Mouse (Mus musculus): Measurements from ENCODE around the gene Axdnd1. TPM values are rescaled to one million over a fixed set of nuclear protein-coding genes. Genes with fewer than 3 reads are reported as not detected.

Gene Axdnd1
- polyA plus RNA-seq (2016; fragmentation: Nextera tagmentation; extraction: Ambion mirVana), result 0.27 and 0.67 TPM in 2 replicates

DNA sequence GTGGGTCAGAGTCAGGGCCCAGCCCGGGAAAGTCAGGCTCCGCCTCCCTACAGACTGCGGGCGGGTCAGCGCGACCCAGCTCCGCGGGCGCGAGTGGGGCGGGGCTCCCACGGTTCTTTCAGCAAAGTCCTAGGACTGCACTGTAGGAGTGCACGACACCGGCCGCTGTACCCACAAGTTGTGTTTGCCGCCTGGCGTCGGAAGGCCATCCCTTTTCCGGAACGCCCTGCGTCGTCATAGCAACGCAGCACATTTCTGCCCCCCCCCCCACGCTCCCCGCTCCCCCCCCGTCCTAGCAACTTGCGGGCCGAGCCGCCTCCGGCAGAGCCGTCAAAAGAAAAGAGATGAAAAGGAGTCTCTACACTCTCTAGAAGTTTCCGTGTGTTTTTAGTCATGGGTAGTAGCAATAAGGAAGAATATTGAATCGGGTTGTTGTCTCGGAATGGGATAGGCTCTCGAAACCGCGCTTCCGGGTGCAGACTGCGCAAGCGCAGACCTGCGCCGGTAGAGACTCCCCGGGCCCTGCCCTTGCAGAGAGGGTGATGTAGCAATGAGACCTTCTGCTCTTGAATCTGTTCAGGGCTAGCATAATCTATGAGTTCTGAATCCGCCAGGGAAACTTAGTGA, at the start of gene Axdnd1:
Axdnd1 (minus strand) TSS at position 489 of the 627 bp plus-strand sequence.
- WGBS, result under 1% methylated on average over 44 of the region's 44 CpGs
- no peaks in the 10 kb centered on the region for H3K27me3 ChIP-seq
- H3K4me3 ChIP-seq, result peak within 1 kb of the TSS; percentile 66
- H3K4me2 ChIP-seq (replicated peaks), result peak within 1 kb of the TSS; percentile 76
- H3K36me3 ChIP-seq, result no peaks in the 10 kb centered on the region
- H3K9me3 ChIP-seq (replicated peaks), result no peaks in the 10 kb centered on the region
- peak within 1 kb of the TSS; percentile 52; the same call in 1 of the 2 replicates for H3K27ac ChIP-seq
- peak within 1 kb of the TSS; percentile 59 for H3K9ac ChIP-seq
- no peaks in the 10 kb centered on the region; the same call in 1 of the 2 replicates for H3K4me1 ChIP-seq
- ATAC-seq (ENCODE audit: low FRiP score), result peak; percentile 96

- Histone ChIP-seq H3K9ac (no peak overlapping the region), H3K36me3 (peaks cover 14% of the 10 kb centered on the region), H3K4me2 (replicated peaks) (no peak overlapping the region), H3K9me3 (replicated peaks) (peaks cover 14% of the 10 kb centered on the region), H3K4me1 (peaks cover 7% of the 10 kb centered on the region), H3K27ac (no peak overlapping the region), H3K27me3 (no peaks in the 10 kb centered on the region), H3K4me3 (no peak overlapping the region)
- 75% methylated on average over 7 of the region's 7 CpGs for WGBS
- no peak for ATAC-seq (ENCODE audit: low FRiP score)
Measured at GRCm38 (mm10) chr1:156470557-156470956, 49.6 kb upstream of the Axdnd1 start.

DNA sequence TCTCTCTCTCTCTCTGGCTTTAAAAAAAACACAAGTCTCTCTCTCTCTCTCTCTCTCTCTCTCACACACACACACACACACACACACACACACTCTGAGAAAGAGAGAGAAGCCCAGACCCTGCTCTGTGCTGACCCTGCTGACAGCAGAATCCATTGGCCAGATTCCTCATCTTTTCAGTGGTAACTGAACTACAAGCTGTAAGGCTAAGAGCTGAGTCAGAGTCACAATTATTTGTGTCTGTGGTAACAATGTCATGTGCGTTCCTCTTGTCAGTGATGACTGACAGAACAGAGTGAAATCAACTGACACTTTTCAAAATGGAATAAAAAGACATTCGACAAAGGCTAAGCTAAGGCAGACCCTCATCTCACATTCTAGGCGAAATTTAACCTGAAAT, 47.6 kb upstream of the Axdnd1 start:
- Histone ChIP-seq H3K4me3 (no peak overlapping the region), H3K27ac (no peak overlapping the region), H3K9ac (no peak overlapping the region), H3K27me3 (no peaks in the 10 kb centered on the region), H3K4me1 (peaks cover 7% of the 10 kb centered on the region), H3K9me3 (replicated peaks) (peaks cover 14% of the 10 kb centered on the region), H3K36me3 (peaks cover 14% of the 10 kb centered on the region), H3K4me2 (replicated peaks) (no peak overlapping the region)
- 80% methylated on average over 3 of the region's 3 CpGs for whole genome bisulfite sequencing
- no peak for ATAC-seq (ENCODE audit: low FRiP score)

DNA sequence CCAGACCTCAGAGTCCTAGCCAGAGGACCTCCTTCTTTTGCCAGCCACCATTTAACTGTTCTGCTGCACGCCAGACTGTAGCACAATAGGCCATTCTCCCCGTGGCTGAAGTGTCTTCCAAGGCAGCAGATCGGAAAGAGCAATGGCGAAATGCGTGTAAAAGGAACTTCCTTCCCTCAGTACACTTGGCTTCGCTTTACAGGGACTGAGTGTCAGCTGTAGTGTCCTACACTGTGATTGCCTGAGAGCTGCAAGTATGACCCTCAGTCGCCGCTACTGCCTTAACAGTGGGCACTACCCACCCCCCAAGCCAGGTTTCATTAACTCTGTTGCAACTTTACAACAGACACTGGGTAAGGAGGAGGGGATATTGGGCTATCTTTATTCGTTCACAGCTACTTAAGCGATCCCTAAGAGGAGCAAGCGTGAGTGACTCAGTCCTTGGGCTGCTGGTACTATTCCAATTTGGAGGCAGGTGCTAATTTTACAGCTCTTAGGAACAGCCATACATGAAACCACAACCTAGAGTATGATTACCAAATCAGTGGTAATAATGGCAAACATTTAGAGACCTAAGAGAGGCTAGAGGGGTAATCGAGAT, 46.8 kb upstream of the Axdnd1 start:
- WGBS, result 85% methylated on average over 12 of the region's 12 CpGs
- Histone ChIP-seq H3K4me2 (replicated peaks) (no peak overlapping the region), H3K27ac (no peak overlapping the region), H3K4me1 (0 out of 2 replicates have a peak, but pooled peaks cover under 1% of the 10 kb centered on the region), H3K27me3 (no peaks in the 10 kb centered on the region), H3K9me3 (replicated peaks) (peaks cover 14% of the 10 kb centered on the region), H3K36me3 (peaks cover 14% of the 10 kb centered on the region), H3K4me3 (no peak overlapping the region), H3K9ac (no peak overlapping the region)
- no peak for ATAC-seq (ENCODE audit: low FRiP score)

- no peak overlapping the region for H3K4me3 ChIP-seq
- no peak overlapping the region for H3K9ac ChIP-seq
- no peak overlapping the region for H3K4me2 ChIP-seq (replicated peaks)
- ATAC-seq (ENCODE audit: low FRiP score), result no peak
- H3K4me1 ChIP-seq, result no peaks in the 10 kb centered on the region
- H3K9me3 ChIP-seq (replicated peaks), result peaks cover 13% of the 10 kb centered on the region
- H3K27ac ChIP-seq, result no peak overlapping the region
- 89% methylated on average over 9 of the region's 9 CpGs for WGBS
- peaks cover 14% of the 10 kb centered on the region for H3K36me3 ChIP-seq
- H3K27me3 ChIP-seq, result no peaks in the 10 kb centered on the region
Measured at GRCm38 (mm10) chr1:156464963-156465362, 44.0 kb upstream of the Axdnd1 start.

GRCm38 (mm10) chr1:156463981-156464853, 43.3 kb upstream of the Axdnd1 start:
- no peaks in the 10 kb centered on the region for H3K4me1 ChIP-seq
- no peak for ATAC-seq (ENCODE audit: low FRiP score)
- peaks cover 6% of the 10 kb centered on the region; the same call in 1 of the 2 replicates for H3K9me3 ChIP-seq (replicated peaks)
- no peaks in the 10 kb centered on the region for H3K27me3 ChIP-seq
- H3K4me2 ChIP-seq (replicated peaks), result no peak overlapping the region
- H3K9ac ChIP-seq, result no peak overlapping the region
- no peak overlapping the region for H3K27ac ChIP-seq
- 90% methylated on average over 8 of the region's 8 CpGs for WGBS
- no peak overlapping the region for H3K4me3 ChIP-seq
- H3K36me3 ChIP-seq, result peaks cover 11% of the 10 kb centered on the region

DNA sequence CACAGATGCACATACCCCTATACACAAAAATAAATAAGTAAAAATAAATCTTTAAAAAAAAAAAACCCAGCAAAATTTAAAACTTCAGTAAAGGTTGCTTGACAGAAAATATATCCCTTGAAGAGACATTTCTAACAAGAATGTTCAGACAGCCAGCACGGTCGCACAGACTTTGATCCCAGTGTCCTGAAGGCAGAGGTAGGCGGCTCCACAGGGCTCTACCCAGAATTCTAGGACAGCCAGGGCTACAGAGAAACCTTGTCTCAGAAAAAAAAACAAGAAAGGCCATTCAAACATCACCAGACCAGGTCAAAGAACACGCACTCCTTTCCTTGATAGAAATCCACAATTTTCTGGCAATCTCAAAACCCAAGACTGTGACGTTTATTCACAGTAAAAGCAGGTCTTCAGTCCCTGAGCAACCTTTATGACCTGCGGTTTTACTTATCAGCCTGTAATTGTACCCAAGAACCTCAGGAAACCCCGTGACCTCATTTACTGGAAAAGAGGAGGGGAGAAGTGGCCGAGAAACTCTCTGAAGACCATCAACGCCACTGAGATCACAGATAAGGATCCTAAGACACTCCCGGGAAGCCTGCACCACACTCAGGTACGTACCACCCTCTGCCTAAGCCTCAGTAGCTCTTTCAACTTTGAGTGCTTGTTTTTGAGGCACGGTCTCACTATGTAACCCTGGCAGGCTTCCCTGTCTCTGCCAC, 41.5 kb upstream of the Axdnd1 start:
- H3K4me2 ChIP-seq (replicated peaks), result no peak overlapping the region
- 88% methylated on average over 12 of the region's 12 CpGs for WGBS
- no peaks in the 10 kb centered on the region for H3K4me1 ChIP-seq
- H3K9me3 ChIP-seq (replicated peaks), result 0 out of 2 replicates have a peak, but pooled peaks cover 3% of the 10 kb centered on the region
- no peak overlapping the region for H3K9ac ChIP-seq
- no peak for ATAC-seq (ENCODE audit: low FRiP score)
- H3K4me3 ChIP-seq, result no peak overlapping the region
- H3K36me3 ChIP-seq, result peaks cover 11% of the 10 kb centered on the region
- H3K27me3 ChIP-seq, result no peaks in the 10 kb centered on the region
- no peak overlapping the region for H3K27ac ChIP-seq

- no peak overlapping the region for H3K27ac ChIP-seq
- H3K9me3 ChIP-seq (replicated peaks), result 0 out of 2 replicates have a peak, but pooled peaks cover under 1% of the 10 kb centered on the region
- H3K36me3 ChIP-seq, result peaks cover 5% of the 10 kb centered on the region
- ATAC-seq (ENCODE audit: low FRiP score), result no peak
- H3K27me3 ChIP-seq, result no peaks in the 10 kb centered on the region
- no peak overlapping the region for H3K4me2 ChIP-seq (replicated peaks)
- H3K4me3 ChIP-seq, result no peak overlapping the region
- H3K4me1 ChIP-seq, result no peaks in the 10 kb centered on the region
- 85% methylated on average over 6 of the region's 6 CpGs for WGBS
- H3K9ac ChIP-seq, result no peak overlapping the region
Measured at GRCm38 (mm10) chr1:156461036-156461435, 40.1 kb upstream of the Axdnd1 start.

DNA sequence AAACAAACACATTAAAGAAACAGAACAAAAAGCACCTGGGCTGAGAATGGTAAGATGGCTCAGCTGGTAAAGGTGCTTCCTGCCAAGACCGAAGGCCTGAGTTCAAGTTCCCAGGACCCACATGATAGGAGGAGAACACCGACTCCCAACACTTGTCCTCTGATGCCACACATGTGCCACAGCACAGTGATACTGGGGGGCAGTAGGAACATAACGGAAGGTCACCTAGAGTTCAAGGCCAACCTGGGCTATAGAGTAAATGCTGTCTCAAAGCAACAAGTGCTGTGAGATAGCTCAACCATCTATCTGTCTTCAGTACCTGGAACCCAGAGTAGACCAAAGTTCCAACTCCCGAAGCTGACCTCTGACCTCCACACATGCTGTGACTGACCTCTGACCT, 39.3 kb upstream of the Axdnd1 start:
- Histone ChIP-seq H3K27ac (no peak overlapping the region), H3K9me3 (replicated peaks) (no peaks in the 10 kb centered on the region), H3K36me3 (no peaks in the 10 kb centered on the region), H3K4me1 (no peaks in the 10 kb centered on the region), H3K4me3 (no peak overlapping the region), H3K27me3 (no peaks in the 10 kb centered on the region), H3K4me2 (replicated peaks) (no peak overlapping the region), H3K9ac (no peak overlapping the region)
- no peak for ATAC-seq (ENCODE audit: low FRiP score)
- WGBS, result 89% methylated on average over 4 of the region's 4 CpGs

- no peaks in the 10 kb centered on the region for H3K27me3 ChIP-seq
- no peak for ATAC-seq (ENCODE audit: low FRiP score)
- 83% methylated on average over 3 of the region's 3 CpGs for WGBS
Measured at GRCm38 (mm10) chr1:156459690-156460089, 38.7 kb upstream of the Axdnd1 start.

GRCm38 (mm10) chr1:156458391-156459060, 37.6 kb upstream of the Axdnd1 start:
- Histone ChIP-seq H3K27me3 (no peaks in the 10 kb centered on the region), H3K36me3 (no peaks in the 10 kb centered on the region), H3K9me3 (replicated peaks) (no peaks in the 10 kb centered on the region), H3K27ac (no peak overlapping the region), H3K4me3 (no peak overlapping the region), H3K9ac (no peak overlapping the region), H3K4me1 (no peaks in the 10 kb centered on the region), H3K4me2 (replicated peaks) (no peak overlapping the region)
- WGBS, result 85% methylated on average over 8 of the region's 8 CpGs
- ATAC-seq (ENCODE audit: low FRiP score), result no peak

More at GRCm38 (mm10) chr1:156459690-156460089, 38.7 kb upstream of the Axdnd1 start:
- no peak overlapping the region for H3K4me3 ChIP-seq
- H3K4me1 ChIP-seq, result no peaks in the 10 kb centered on the region
- H3K9me3 ChIP-seq (replicated peaks), result no peaks in the 10 kb centered on the region
- no peak overlapping the region for H3K27ac ChIP-seq
- H3K9ac ChIP-seq, result no peak overlapping the region
- H3K36me3 ChIP-seq, result no peaks in the 10 kb centered on the region
- no peak overlapping the region for H3K4me2 ChIP-seq (replicated peaks)

Measured in hindbrain, embryonic 12.5 days (tissue).